Mouse (Mus musculus): ENCODE results near the gene Zfp286. TPM values are rescaled to one million over a fixed set of nuclear protein-coding genes. Genes with fewer than 3 reads are reported as not detected.
A peak's percentile ranks its signal among the peaks of the same experiment; 100 is the strongest.

Gene Zfp286
- polyA plus RNA-seq (2012; rRNA removed): 0.54 and 1.1 TPM in 2 replicates

GRCm38 (mm10) chr11:62788935-62789616 lies at the start of gene Zfp286:
Gene Zfp286, minus strand, starts transcription at chr11:62789462.
- WGBS: 7% methylated on average over 34 of the region's 34 CpGs
- no peaks in the 10 kb centered on the region; the same call in 1 of the 2 replicates for H3K4me1 ChIP-seq (ENCODE audit: control insufficient read depth, insufficient read depth, low read length)
- H3K4me3 ChIP-seq (replicated peaks; ENCODE audit: extremely low read depth, low read depth, low read length): peak within 1 kb of the TSS; percentile 57
- DNase-seq: peak; percentile 68
- TF ChIP-seq POLR2A (IDR thresholded peaks at IDR 0.05; ENCODE audit: borderline replicate concordance, extremely low read depth, low read depth, low read length) (no peak; the same call in 1 of the 2 replicates), CTCF (IDR thresholded peaks at IDR 0.05; ENCODE audit: insufficient read depth, low read length) (no peak)

DNA sequence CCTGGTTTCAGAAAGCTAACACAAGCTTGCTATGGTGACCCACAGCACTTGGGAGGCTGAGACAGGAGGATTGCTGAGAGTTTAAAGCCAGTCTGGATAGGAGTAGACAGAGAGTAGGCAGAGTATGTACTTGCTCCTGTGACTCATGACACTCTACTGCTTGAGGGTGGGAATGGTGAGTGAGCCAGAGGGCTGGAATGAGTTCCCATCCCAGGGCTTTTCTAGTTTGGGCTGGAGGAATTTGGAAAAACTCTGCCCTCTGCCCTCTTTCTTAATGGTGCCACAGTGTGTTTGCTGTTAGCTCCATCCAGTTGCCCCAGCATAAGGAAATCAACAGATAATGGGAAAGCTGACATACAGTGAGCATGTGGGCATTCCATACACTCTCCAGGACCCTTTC lies 42.6 kb upstream of the Zfp286 start:
- Histone ChIP-seq H3K4me3 (replicated peaks; ENCODE audit: extremely low read depth, low read depth, low read length) (no peak overlapping the region), H3K4me1 (ENCODE audit: control insufficient read depth, insufficient read depth, low read length) (peaks cover under 1% of the 10 kb centered on the region; the same call in 1 of the 2 replicates)
- TF ChIP-seq POLR2A (IDR thresholded peaks at IDR 0.05; ENCODE audit: borderline replicate concordance, extremely low read depth, low read depth, low read length) (no peak), CTCF (IDR thresholded peaks at IDR 0.05; ENCODE audit: insufficient read depth, low read length) (no peak)
- DNase-seq: no peak

GRCm38 (mm10) chr11:62830387-62830786 lies 41.1 kb upstream of the Zfp286 start:
- TF ChIP-seq POLR2A (IDR thresholded peaks at IDR 0.05; ENCODE audit: borderline replicate concordance, extremely low read depth, low read depth, low read length) (no peak), CTCF (IDR thresholded peaks at IDR 0.05; ENCODE audit: insufficient read depth, low read length) (no peak)
- 85% methylated on average over 2 of the region's 2 CpGs for WGBS

DNA sequence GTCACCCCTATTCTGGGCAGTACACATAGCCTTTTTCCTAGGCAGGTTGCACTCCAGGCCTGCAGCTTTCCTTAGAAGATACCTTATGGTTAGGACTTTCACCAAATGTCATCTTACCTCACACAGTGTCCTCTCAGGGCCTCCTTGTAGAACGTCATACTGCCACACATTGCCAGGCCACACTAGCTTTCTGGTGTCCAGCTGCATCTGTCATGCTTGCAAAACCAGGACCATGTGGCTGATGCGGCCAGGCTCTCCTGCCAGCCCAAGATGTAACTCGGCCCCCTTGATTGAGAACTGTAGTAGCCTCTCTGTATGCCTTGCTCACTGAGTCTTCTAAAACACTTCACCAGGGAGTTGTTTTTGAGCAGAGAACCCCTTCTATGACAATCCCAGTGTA lies 38.6 kb upstream of the Zfp286 start:
- 64% methylated on average over 3 of the region's 3 CpGs for WGBS
- H3K4me3 ChIP-seq (replicated peaks; ENCODE audit: extremely low read depth, low read depth, low read length): no peak overlapping the region
- no peak for DNase-seq
- H3K4me1 ChIP-seq (ENCODE audit: control insufficient read depth, insufficient read depth, low read length): peaks cover 21% of the 10 kb centered on the region
- TF ChIP-seq POLR2A (IDR thresholded peaks at IDR 0.05; ENCODE audit: borderline replicate concordance, extremely low read depth, low read depth, low read length) (no peak), CTCF (IDR thresholded peaks at IDR 0.05; ENCODE audit: insufficient read depth, low read length) (no peak)

More at GRCm38 (mm10) chr11:62830387-62830786, 41.1 kb upstream of the Zfp286 start:
- H3K4me1 ChIP-seq (ENCODE audit: control insufficient read depth, insufficient read depth, low read length): peaks cover 9% of the 10 kb centered on the region
- no peak overlapping the region for H3K4me3 ChIP-seq (replicated peaks; ENCODE audit: extremely low read depth, low read depth, low read length)
- no peak for DNase-seq

DNA sequence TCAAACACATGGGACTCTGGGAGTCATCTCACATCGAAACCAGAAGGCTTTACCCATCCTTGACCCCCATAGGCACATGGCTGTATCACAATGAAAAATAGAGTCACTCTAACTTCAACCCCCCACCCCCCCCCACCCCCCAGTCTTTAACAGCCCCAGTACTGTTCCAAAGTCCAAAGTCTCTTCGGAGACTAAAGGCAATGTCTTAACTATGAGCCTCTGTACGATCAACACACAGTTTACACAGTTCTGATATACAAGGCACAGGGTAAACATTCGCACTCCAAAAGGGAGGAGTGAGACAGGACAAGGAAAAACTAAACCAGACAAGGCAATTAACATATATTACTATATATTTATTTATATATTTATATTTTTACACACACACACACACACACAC lies 37.9 kb upstream of the Zfp286 start:
- DNase-seq: no peak
- H3K4me1 ChIP-seq (ENCODE audit: control insufficient read depth, insufficient read depth, low read length): peaks cover 23% of the 10 kb centered on the region
- TF ChIP-seq CTCF (IDR thresholded peaks at IDR 0.05; ENCODE audit: insufficient read depth, low read length): no peak
- no peak for TF ChIP-seq POLR2A (IDR thresholded peaks at IDR 0.05; ENCODE audit: borderline replicate concordance, extremely low read depth, low read depth, low read length)
- WGBS: 71% methylated on average over 4 of the region's 4 CpGs
- H3K4me3 ChIP-seq (replicated peaks; ENCODE audit: extremely low read depth, low read depth, low read length): no peak overlapping the region

DNA sequence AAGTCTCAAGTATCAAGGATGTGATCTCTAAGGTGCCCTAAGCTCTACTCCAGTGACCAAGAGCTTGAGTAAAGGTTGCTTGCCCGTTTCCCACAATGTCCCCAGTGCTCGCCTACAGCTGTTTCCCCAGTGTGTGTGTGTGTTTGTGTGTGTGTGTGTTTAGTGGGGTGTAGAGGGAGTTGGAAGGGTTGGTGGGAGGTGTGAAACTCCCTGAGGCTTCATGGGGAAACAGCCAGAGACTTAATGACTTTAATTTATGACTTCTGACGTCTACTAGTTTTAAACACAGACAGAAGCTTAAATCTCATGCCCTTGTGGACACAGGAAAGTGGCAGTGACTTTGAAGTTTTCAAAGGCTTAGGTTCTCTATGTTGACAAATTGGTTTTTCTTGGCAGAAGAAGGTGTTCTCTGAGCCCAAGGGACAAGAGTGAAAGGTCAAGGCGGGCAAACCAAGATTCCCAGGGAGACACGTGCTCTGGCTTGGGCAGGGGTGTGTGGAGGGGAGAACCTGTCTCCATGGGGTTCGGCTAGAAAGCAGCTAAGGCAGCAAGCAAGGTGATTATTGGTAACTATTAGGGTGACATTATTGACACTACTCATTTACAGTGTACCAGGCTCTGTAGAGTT lies 37.0 kb upstream of the Zfp286 start:
- Histone ChIP-seq H3K4me3 (replicated peaks; ENCODE audit: extremely low read depth, low read depth, low read length) (no peak overlapping the region), H3K4me1 (ENCODE audit: control insufficient read depth, insufficient read depth, low read length) (peaks cover 23% of the 10 kb centered on the region)
- 33% methylated on average over 6 of the region's 6 CpGs for WGBS
- DNase-seq: no peak
- TF ChIP-seq POLR2A (IDR thresholded peaks at IDR 0.05; ENCODE audit: borderline replicate concordance, extremely low read depth, low read depth, low read length) (no peak), CTCF (IDR thresholded peaks at IDR 0.05; ENCODE audit: insufficient read depth, low read length) (no peak)

DNA sequence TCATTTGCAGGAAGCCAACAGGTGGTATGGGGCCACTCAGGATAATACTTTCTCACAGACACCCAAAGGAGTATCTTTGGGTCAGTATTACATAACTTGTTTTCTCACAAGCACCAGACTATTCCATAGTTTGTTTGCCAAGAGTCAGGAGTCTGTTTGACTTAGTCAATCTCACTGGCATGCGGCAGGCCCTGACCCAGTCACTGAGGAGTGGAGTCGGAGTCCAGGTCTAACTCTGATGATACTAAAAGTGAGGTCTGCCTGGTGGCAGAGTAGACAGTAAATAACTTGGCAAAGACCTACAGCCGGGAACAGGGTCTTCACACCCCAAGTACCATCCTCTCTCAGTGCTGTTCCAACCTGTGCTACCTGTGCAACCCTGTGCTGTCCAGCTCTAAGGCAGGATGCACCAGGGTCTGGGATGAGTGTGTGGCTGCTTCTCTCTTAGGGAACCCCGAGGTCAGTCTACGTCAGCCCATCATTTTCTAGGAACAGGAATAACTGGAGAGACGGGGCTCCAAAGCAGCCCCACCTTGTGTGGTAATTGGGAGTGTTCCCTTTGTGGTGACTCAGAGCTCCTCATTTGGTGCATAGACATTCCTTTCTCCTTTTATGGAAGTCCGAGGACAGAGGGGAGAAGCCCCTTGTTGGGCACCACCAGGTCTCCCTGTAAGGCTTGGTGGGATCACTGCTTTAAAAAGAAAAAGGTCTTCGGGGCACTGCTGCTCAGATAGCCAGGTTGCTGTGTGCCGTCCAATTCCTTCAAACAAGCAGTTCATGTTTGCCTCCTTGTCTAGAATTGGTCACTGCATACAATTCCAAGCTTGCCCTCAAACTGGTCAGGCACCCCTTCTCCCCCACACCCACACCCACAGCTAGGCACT lies 36.2 kb upstream of the Zfp286 start:
- DNase-seq: peak; percentile 29
- TF ChIP-seq CTCF (IDR thresholded peaks at IDR 0.05; ENCODE audit: insufficient read depth, low read length) (no peak), POLR2A (IDR thresholded peaks at IDR 0.05; ENCODE audit: borderline replicate concordance, extremely low read depth, low read depth, low read length) (no peak)
- Histone ChIP-seq H3K4me1 (ENCODE audit: control insufficient read depth, insufficient read depth, low read length) (peaks cover 23% of the 10 kb centered on the region), H3K4me3 (replicated peaks; ENCODE audit: extremely low read depth, low read depth, low read length) (no peak overlapping the region)
- 50% methylated on average over 9 of the region's 9 CpGs for WGBS

DNA sequence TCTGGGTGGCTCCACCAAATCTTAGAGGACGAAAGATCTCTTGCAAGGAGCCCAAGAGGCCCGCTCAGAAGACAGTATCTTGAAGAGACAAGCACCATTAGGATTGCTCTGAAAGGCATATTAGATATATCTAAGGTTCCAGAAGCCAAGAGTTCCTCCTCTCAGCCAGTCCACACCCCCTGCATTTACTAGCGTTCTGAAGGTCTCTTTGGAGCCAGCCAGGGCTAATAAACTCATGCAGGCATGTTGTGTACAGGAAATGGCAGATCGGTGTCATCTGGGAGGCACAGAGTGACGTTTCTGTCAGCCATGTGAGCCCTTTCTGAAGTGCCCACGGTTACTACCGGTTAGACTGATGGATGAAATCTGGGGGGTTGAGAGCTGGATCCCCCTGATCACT lies 34.9 kb upstream of the Zfp286 start:
- H3K4me3 ChIP-seq (replicated peaks; ENCODE audit: extremely low read depth, low read depth, low read length): peak overlapping the region; percentile 31
- 37% methylated on average over 7 of the region's 7 CpGs for WGBS
- DNase-seq: no peak
- H3K4me1 ChIP-seq (ENCODE audit: control insufficient read depth, insufficient read depth, low read length): peaks cover 23% of the 10 kb centered on the region
- TF ChIP-seq CTCF (IDR thresholded peaks at IDR 0.05; ENCODE audit: insufficient read depth, low read length) (no peak), POLR2A (IDR thresholded peaks at IDR 0.05; ENCODE audit: borderline replicate concordance, extremely low read depth, low read depth, low read length) (no peak)

DNA sequence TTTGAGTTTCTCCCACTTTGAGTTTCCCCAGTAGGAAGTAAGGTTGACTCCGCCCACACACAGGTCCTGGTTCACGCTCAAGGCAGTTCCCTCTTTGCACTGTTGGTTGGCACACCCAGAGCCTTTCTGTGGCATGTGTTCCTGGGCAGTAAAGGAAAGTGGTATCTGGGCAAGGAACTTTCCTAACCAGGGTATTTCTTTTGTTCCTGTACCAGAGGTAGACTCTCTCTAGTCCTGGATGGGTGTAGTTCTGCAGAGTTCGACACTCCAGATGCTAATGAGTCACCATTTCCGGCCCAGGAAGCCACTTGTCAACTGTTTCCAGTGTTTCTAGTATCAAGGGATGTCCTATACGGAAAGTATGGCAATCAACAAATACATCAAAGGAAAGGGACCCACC lies 32.6 kb upstream of the Zfp286 start:
- TF ChIP-seq POLR2A (IDR thresholded peaks at IDR 0.05; ENCODE audit: borderline replicate concordance, extremely low read depth, low read depth, low read length) (peak; percentile 13; the same call in 1 of the 2 replicates), CTCF (IDR thresholded peaks at IDR 0.05; ENCODE audit: insufficient read depth, low read length) (no peak)
- peak; percentile 63 for DNase-seq
- Histone ChIP-seq H3K4me3 (replicated peaks; ENCODE audit: extremely low read depth, low read depth, low read length) (peak overlapping the region; percentile 76), H3K4me1 (ENCODE audit: control insufficient read depth, insufficient read depth, low read length) (peaks cover 22% of the 10 kb centered on the region)
- 16% methylated on average over 5 of the region's 5 CpGs for WGBS
